Mouse (Mus musculus) CH12.LX (cell line): ENCODE results near the gene Ube2e3.

ENCODE experiments used
- CHD2 ChIP-seq: IDR thresholded peaks from 2 replicates; pipeline ENCODE4 v1.6.1; 2011; ENCODE audit warnings: low read length, improper control_type of control experiment
- CTCF ChIP-seq, 2 experiments: IDR thresholded peaks in 1 of 2; conservative IDR thresholded peaks in 1 of 2; 2 replicates each; pipeline ENCODE4 v1.5.1; 2011 to 2012; ENCODE audit warnings: low read depth in 2 of 2, low read length in 2 of 2, improper control_type of control experiment in 1 of 2, inconsistent platforms in 1 of 2, mild to moderate bottlenecking in 1 of 2, moderate library complexity in 1 of 2
- EP300 ChIP-seq: IDR thresholded peaks from 2 replicates; pipeline ENCODE4 v1.6.1; 2011; ENCODE audit warnings: low read length, improper control_type of control experiment
- MAX ChIP-seq: IDR thresholded peaks from 2 replicates; pipeline ENCODE4 v1.6.1; 2011; ENCODE audit warnings: low read length, improper control_type of control experiment
- POLR2A ChIP-seq: IDR thresholded peaks from 2 replicates; pipeline ENCODE4 v1.6.1; 2011; ENCODE audit warnings: low read depth, mild to moderate bottlenecking, improper control_type of control experiment, low read length
- SIN3A ChIP-seq: IDR thresholded peaks from 2 replicates; pipeline ENCODE4 v1.6.1; 2012; ENCODE audit warnings: low read length, improper control_type of control experiment, inconsistent platforms

- TF ChIP-seq CHD2 = no peak
- no peak for TF ChIP-seq EP300
- no peak for TF ChIP-seq MAX
- TF ChIP-seq POLR2A = no peak
- TF ChIP-seq SIN3A = no peak
- TF ChIP-seq CTCF (conservative IDR thresholded peaks at IDR 0.05 in 1 of 2, IDR thresholded peaks at IDR 0.05 in 1 of 2; ENCODE audit: low read depth in 2 of 2, low read length in 2 of 2) = peak in 1 of 2 experiments; percentile 47; a peak in 2 of 4 replicates
Measured at GRCm38 (mm10) chr2:78829887-78830286, 38.0 kb upstream of the Ube2e3 start.
